Mouse (Mus musculus) heart, postnatal 0 days (tissue): ENCODE results near the gene Wdr34. TPM values are rescaled to one million over a fixed set of nuclear protein-coding genes. Genes with fewer than 3 reads are reported as not detected.

Source experiments
- ATAC-seq: fragments of 200-750 bp; cut with Nextera tagmentation; 2 replicates; pipeline ENCODE4 v1.8.0; 2017; ENCODE audit warnings: low read depth, moderate number of reproducible peaks, moderate library complexity; ENCODE audit not compliant: insufficient read depth
- DNase-seq: peaks from one replicate; pipeline ENCODE4 v3.0.0-alpha.2; 2016; ENCODE audit warnings: low spot score
- H3K27ac ChIP-seq: fragments of 300-500 bp; sonication (generic); 2 replicates; pipeline ENCODE4 v1.5.1; 2014; ENCODE audit warnings: low read depth, mild to moderate bottlenecking
- H3K27me3 ChIP-seq: fragments of 300-500 bp; sonication (generic); 2 replicates; pipeline ENCODE4 v1.6.1; 2014; ENCODE audit warnings: low read length, mixed read lengths; ENCODE audit not compliant: control insufficient read depth, insufficient read depth
- H3K36me3 ChIP-seq: fragments of 300-500 bp; sonication (generic); replicated peaks from 2 replicates; pipeline ENCODE4 v1.6.1; 2014; ENCODE audit warnings: low read length, mixed read lengths; ENCODE audit not compliant: control insufficient read depth, insufficient read depth
- H3K4me1 ChIP-seq: fragments of 300-500 bp; sonication (generic); 2 replicates; pipeline ENCODE4 v1.6.1; 2014; ENCODE audit warnings: antibody characterized with exemption; ENCODE audit not compliant: control insufficient read depth, insufficient read depth
- H3K4me2 ChIP-seq: fragments of 300-500 bp; sonication (generic); 2 replicates; pipeline ENCODE4 v1.6.1; 2014; ENCODE audit warnings: low read depth, mild to moderate bottlenecking, low read length, moderate library complexity
- H3K4me3 ChIP-seq: fragments of 300-500 bp; sonication (generic); 2 replicates; pipeline ENCODE4 v1.5.1; 2014; ENCODE audit warnings: low read depth, low read length
- H3K9ac ChIP-seq: fragments of 300-500 bp; sonication (generic); replicated peaks from 2 replicates; pipeline ENCODE4 v1.6.1; 2014; ENCODE audit warnings: low read depth, low read length, mixed read lengths
- H3K9me3 ChIP-seq: fragments of 300-500 bp; sonication (generic); replicated peaks from 2 replicates; pipeline ENCODE4 v1.6.1; 2016; ENCODE audit warnings: low read length; ENCODE audit not compliant: control insufficient read depth
- CTCF ChIP-seq: IDR thresholded peaks from 2 replicates; pipeline ENCODE4 v1.5.1; 2016; ENCODE audit warnings: antibody characterized with exemption, control low read depth, low read depth
- EP300 ChIP-seq: IDR thresholded peaks from 2 replicates; pipeline ENCODE4 v1.6.1; 2016; ENCODE audit warnings: antibody characterized with exemption, low read depth
- WGBS: fragments of 180-500 bp; shearing (Covaris S2); extraction: QIAGEN DNeasy Blood & Tissue Kit; methylation state at CpG from one replicate; pipeline ENCODE4 v1.1.7; 2014; 5-methylcytosine and 5-hydroxymethylcytosine counted together
- polyA plus RNA-seq: library from polyadenylated mRNA; unstranded; fragments of >200 nt; fragmentation: Nextera tagmentation; extraction: Ambion mirVana; gene quantifications from 2 replicates; pipeline ENCODE4 v1.2.1, GENCODE M21; 2015
- total RNA-seq: library from RNA; depleted of rRNA; stranded (reverse); fragments of >200 nt; gene quantifications from 2 replicates; pipeline ENCODE4 v1.2.3, GENCODE M21; 2014; ENCODE audit warnings: low replicate concordance

Gene Wdr34
- total and polyA plus RNA-seq, 2 experiments from 2014 or later: 17.3 to 30.1 TPM

DNA sequence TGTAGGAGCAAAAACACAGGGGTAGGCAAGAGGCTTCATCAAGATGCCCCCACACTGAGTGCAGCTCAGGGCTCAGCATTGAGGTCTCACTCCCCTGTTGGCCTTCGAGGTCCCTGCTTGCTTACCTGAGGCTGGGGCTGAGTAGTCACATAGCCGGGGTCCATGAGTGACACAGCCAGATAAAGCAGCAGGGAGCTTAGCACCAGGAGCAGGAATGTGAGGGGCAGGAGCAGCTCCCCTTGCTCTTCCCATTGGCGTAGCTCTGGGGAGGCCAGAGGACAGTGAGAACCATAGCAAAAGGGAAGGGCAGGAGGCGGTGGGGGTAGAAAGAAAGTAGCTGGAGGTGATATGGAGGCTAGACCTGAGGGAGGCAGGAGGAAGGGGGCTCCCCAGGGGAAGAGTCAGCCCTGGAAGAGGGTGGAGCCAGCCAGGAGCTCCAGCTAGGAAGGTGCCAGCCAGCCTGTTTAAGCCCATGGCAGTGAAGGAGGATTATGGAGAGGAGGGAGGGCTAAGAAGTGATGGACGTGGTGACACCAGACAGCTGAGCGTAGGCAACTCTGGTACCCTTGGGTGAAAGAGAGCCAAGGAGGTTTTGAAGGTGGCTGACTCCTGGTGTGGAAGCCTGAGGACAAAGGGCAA, 43.7 kb upstream of the Wdr34 start:
- Histone ChIP-seq H3K4me3 (peak overlapping the region; percentile 68; the same call in 1 of the 2 replicates), H3K4me1 (0 out of 2 replicates have a peak, but pooled peaks cover 6% of the 10 kb centered on the region), H3K27ac (no peak overlapping the region), H3K36me3 (0 out of 2 replicates have a peak, but pooled peaks cover 3% of the 10 kb centered on the region), H3K9me3 (no peaks in the 10 kb centered on the region), H3K27me3 (no peaks in the 10 kb centered on the region), H3K9ac (peak overlapping the region; percentile 57; the same call in 1 of the 2 replicates), H3K4me2 (peak overlapping the region; percentile 78; the same call in 1 of the 2 replicates)
- DNase-seq: no peak
- TF ChIP-seq EP300 (no peak), CTCF (no peak)
- 38% methylated on average over 6 of the region's 6 CpGs for WGBS
- no peak for ATAC-seq

GRCm38 (mm10) chr2:30091521-30091920, 42.8 kb upstream of the Wdr34 start:
- ATAC-seq (no peak), DNase-seq (no peak)
- no peak overlapping the region for H3K4me3 ChIP-seq
- no peak overlapping the region for H3K4me2 ChIP-seq
- 0 out of 2 replicates have a peak, but pooled peaks cover 6% of the 10 kb centered on the region for H3K4me1 ChIP-seq
- no peaks in the 10 kb centered on the region for H3K9me3 ChIP-seq
- H3K27me3 ChIP-seq: no peaks in the 10 kb centered on the region
- 95% methylated on average over 12 of the region's 12 CpGs for WGBS
- H3K27ac ChIP-seq: no peak overlapping the region
- TF ChIP-seq CTCF (no peak), EP300 (no peak)
- H3K9ac ChIP-seq: no peak overlapping the region
- H3K36me3 ChIP-seq: peaks cover 3% of the 10 kb centered on the region; the same call in 1 of the 2 replicates

GRCm38 (mm10) chr2:30087310-30087709, 38.6 kb upstream of the Wdr34 start:
- Histone ChIP-seq H3K36me3 (peaks cover 3% of the 10 kb centered on the region; the same call in 1 of the 2 replicates), H3K9me3 (no peaks in the 10 kb centered on the region), H3K27me3 (no peaks in the 10 kb centered on the region), H3K27ac (no peak overlapping the region), H3K4me2 (no peak overlapping the region), H3K4me1 (no peaks in the 10 kb centered on the region), H3K9ac (no peak overlapping the region), H3K4me3 (no peak overlapping the region)
- 91% methylated on average over 4 of the region's 4 CpGs for WGBS
- ATAC-seq: no peak
- DNase-seq: no peak
- TF ChIP-seq EP300 (no peak), CTCF (no peak)

DNA sequence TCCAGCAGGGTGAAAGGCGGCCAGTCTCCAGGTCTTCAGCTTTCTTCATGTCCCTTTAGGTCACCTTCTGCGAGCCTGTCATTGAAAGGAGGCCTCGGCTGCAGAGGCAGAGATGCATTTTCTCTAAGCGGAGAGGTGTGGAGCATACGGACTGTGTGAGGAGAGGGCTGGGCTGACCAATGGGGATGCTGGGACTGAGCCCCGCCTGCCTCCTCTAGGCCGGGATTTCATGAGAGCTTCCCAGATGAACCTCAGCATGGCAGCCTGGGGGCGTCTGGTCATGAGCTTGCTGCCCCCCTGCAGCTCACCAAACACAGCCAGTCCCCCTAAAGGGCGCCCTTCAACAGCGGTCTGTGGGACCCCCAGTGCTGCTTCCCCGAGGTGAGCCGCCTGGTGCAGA, 36.0 kb upstream of the Wdr34 start:
- no peaks in the 10 kb centered on the region for H3K9me3 ChIP-seq
- TF ChIP-seq CTCF (no peak), EP300 (no peak)
- no peak overlapping the region for H3K4me3 ChIP-seq
- peak overlapping the region; percentile 36 for H3K4me2 ChIP-seq
- DNase-seq: no peak
- ATAC-seq: no peak
- no peak overlapping the region for H3K9ac ChIP-seq
- no peaks in the 10 kb centered on the region for H3K4me1 ChIP-seq
- WGBS: 27% methylated on average over 12 of the region's 12 CpGs
- no peak overlapping the region for H3K27ac ChIP-seq
- H3K27me3 ChIP-seq: no peaks in the 10 kb centered on the region
- H3K36me3 ChIP-seq: no peaks in the 10 kb centered on the region; the same call in 1 of the 2 replicates

GRCm38 (mm10) chr2:30084113-30084512, 35.4 kb upstream of the Wdr34 start:
- H3K4me1 ChIP-seq: no peaks in the 10 kb centered on the region
- H3K27ac ChIP-seq: no peak overlapping the region
- no peaks in the 10 kb centered on the region for H3K27me3 ChIP-seq
- no peak overlapping the region for H3K9ac ChIP-seq
- no peak for TF ChIP-seq EP300
- no peak for TF ChIP-seq CTCF
- 56% methylated on average over 5 of the region's 5 CpGs for WGBS
- no peak overlapping the region for H3K4me3 ChIP-seq
- no peak overlapping the region for H3K4me2 ChIP-seq
- no peak for ATAC-seq
- no peaks in the 10 kb centered on the region; the same call in 1 of the 2 replicates for H3K36me3 ChIP-seq
- no peak for DNase-seq
- H3K9me3 ChIP-seq: no peaks in the 10 kb centered on the region
